Comparison of ENCODE assay signal across 8 mouse cellular contexts in genomic region chr3:146352187-146352586, GRCm38 (mm10). TPM values are rescaled to one million over a fixed set of nuclear protein-coding genes. Genes with fewer than 3 reads are reported as not detected.
A peak's percentile ranks its signal among the peaks of the same experiment; 100 is the strongest.
DNase-seq lines count a peak whose midpoint lies in the region; ATAC-seq and TF ChIP-seq lines count a peak whose summit lies in the region.

No protein-coding gene starts in this region.

- TF ChIP-seq POLR2A in brain, embryonic 14.5 days (IDR thresholded peaks at IDR 0.05; ENCODE audit: borderline replicate concordance, extremely low read depth, insufficient read depth, insufficient read length, poor library complexity, severe bottlenecking) = no peak

- peak; percentile 40; the same call in 1 of the 2 replicates for TF ChIP-seq CTCF in brain, embryonic 14.5 days (IDR thresholded peaks at IDR 0.05; ENCODE audit: borderline replicate concordance, extremely low read depth, insufficient read depth, insufficient read length)

- ATAC-seq in megakaryocyte-erythroid progenitor cell, adult 5-6 weeks (replicated peaks; ENCODE audit: low FRiP score, low TSS enrichment, poor library complexity, severe bottlenecking) = peak; percentile 72

- intact Hi-C loops in heart, postnatal 25 days (cut with DNase I) = no loop called here

- DNase-seq in heart, adult 11 months = peak; percentile 86
- DNase-seq in heart, postnatal 25 days (ENCODE audit: low spot score) = no peak
- peak; percentile 74 for DNase-seq in CD4-positive, CD25-positive, alpha-beta regulatory T cell, adult 2 months (ENCODE audit: low read depth, low spot score)
- DNase-seq in brain, embryonic 14.5 days (ENCODE audit: low read depth) = no peak
- no peak for DNase-seq in layer of hippocampus, adult 8-10 months (ENCODE audit: low spot score in 2 of 2)
- DNase-seq in left cerebral cortex, adult 11 months (ENCODE audit: low spot score) = no peak
- no peak for DNase-seq in urinary bladder, postnatal 10 days (ENCODE audit: low spot score)

RNA-seq across cellular contexts. Expression of gene Ssx2ip, which starts 52.3 kb away (rescaled TPM):
- total RNA-seq in heart, postnatal 25 days (2021) = 10 to 100 TPM; 12.4 to 12.5 TPM
- 9.5 and 12.2 TPM in 2 replicates for polyA plus RNA-seq in brain, embryonic 14.5 days (2012; rRNA removed)
- 45.3 and 50.0 TPM in 2 replicates for total RNA-seq in megakaryocyte-erythroid progenitor cell, adult 5-6 weeks (2014; fragmentation: Nextera tagmentation)
- 69.2 and 73.8 TPM in 2 replicates for total RNA-seq in megakaryocyte-erythroid progenitor cell, adult 5-6 weeks (2017)
- 100 to 1,000 TPM in 3 of 4 experiments, 10 to 100 TPM in 1; 98.2 to 108 (median 102) TPM for total RNA-seq in layer of hippocampus, adult 8-10 months (2022)

Comparison
In these comparisons a context has a peak if more than half of its experiments do, and no peak if none do; other contexts are left out.
1. DNase-seq: peak in heart, adult 11 months (single experiment) and CD4-positive, CD25-positive, alpha-beta regulatory T cell, adult 2 months (single experiment); none in heart, postnatal 25 days (single experiment), brain, embryonic 14.5 days (single experiment), layer of hippocampus, adult 8-10 months (0 of 2), left cerebral cortex, adult 11 months (single experiment) and urinary bladder, postnatal 10 days (single experiment).